Mouse (Mus musculus): Measurements from ENCODE around the gene Ccdc144b. TPM values are rescaled to one million over a fixed set of nuclear protein-coding genes. Genes with fewer than 3 reads are reported as not detected.

The Ccdc144b gene
- not detected in 2 replicates for polyA plus RNA-seq (2015; fragmentation: Nextera tagmentation; extraction: Ambion mirVana)

GRCm38 (mm10) chr3:36053447-36053846, at the start of gene Ccdc144b:
Ccdc144b (minus strand) TSS chr3:36053547.
- no peak for ATAC-seq
- Histone ChIP-seq H3K27me3 (ENCODE audit: control insufficient read depth, insufficient read depth, low read depth, low read length) (no peaks in the 10 kb centered on the region), H3K9me3 (replicated peaks; ENCODE audit: control insufficient read depth, low read length, poor library complexity, severe bottlenecking) (no peaks in the 10 kb centered on the region), H3K4me2 (ENCODE audit: low read length) (no peak within 1 kb of the TSS), H3K4me1 (ENCODE audit: control insufficient read depth, insufficient read depth, low read length) (no peaks in the 10 kb centered on the region), H3K36me3 (ENCODE audit: control insufficient read depth, insufficient read depth, low read length) (no peaks in the 10 kb centered on the region), H3K27ac (ENCODE audit: low read length) (no peak within 1 kb of the TSS), H3K9ac (ENCODE audit: low read depth, low read length) (no peak within 1 kb of the TSS), H3K4me3 (ENCODE audit: low read depth, low read length) (no peak within 1 kb of the TSS)
- 92% methylated on average over 6 of the region's 6 CpGs for WGBS

DNA sequence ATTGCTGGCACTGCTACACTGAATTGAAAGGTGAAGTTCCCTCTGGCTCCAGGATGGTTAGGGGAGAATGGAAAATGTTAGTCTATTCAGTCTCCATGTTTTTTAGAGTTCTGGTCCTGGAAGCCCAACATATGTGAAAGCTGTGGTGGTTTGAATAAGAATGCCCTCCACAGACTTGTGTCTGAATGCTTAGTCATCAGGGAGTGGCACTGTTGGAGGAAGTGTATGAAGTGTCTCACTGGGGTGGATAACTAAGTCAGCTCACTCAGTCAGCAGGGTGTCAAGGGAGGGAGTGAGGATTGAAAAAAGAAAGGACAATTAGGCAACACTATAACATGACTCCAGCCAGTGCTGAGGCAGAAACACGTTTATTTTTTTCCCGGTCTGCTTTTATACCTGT, 42.0 kb upstream of the Ccdc144b start:
- ATAC-seq: no peak
- no peak overlapping the region for H3K4me2 ChIP-seq (ENCODE audit: low read length)
- no peak overlapping the region for H3K9ac ChIP-seq (ENCODE audit: low read depth, low read length)
- no peak overlapping the region for H3K4me3 ChIP-seq (ENCODE audit: low read depth, low read length)
- H3K36me3 ChIP-seq (ENCODE audit: control insufficient read depth, insufficient read depth, low read length): peaks cover 14% of the 10 kb centered on the region
- no peaks in the 10 kb centered on the region for H3K4me1 ChIP-seq (ENCODE audit: control insufficient read depth, insufficient read depth, low read length)
- no peaks in the 10 kb centered on the region for H3K27me3 ChIP-seq (ENCODE audit: control insufficient read depth, insufficient read depth, low read depth, low read length)
- WGBS: 89% methylated on average over 2 of the region's 2 CpGs
- H3K9me3 ChIP-seq (replicated peaks; ENCODE audit: control insufficient read depth, low read length, poor library complexity, severe bottlenecking): no peaks in the 10 kb centered on the region
- no peak overlapping the region for H3K27ac ChIP-seq (ENCODE audit: low read length)

- H3K36me3 ChIP-seq (ENCODE audit: control insufficient read depth, insufficient read depth, low read length): peaks cover 53% of the 10 kb centered on the region
- no peak overlapping the region for H3K4me2 ChIP-seq (ENCODE audit: low read length)
- H3K4me3 ChIP-seq (ENCODE audit: low read depth, low read length): no peak overlapping the region
- H3K4me1 ChIP-seq (ENCODE audit: control insufficient read depth, insufficient read depth, low read length): no peaks in the 10 kb centered on the region
- H3K9ac ChIP-seq (ENCODE audit: low read depth, low read length): no peak overlapping the region
- 93% methylated on average over 9 of the region's 9 CpGs for WGBS
- no peaks in the 10 kb centered on the region for H3K27me3 ChIP-seq (ENCODE audit: control insufficient read depth, insufficient read depth, low read depth, low read length)
- H3K9me3 ChIP-seq (replicated peaks; ENCODE audit: control insufficient read depth, low read length, poor library complexity, severe bottlenecking): no peaks in the 10 kb centered on the region
- no peak for ATAC-seq
- no peak overlapping the region for H3K27ac ChIP-seq (ENCODE audit: low read length)
Measured at GRCm38 (mm10) chr3:36087591-36087990, 34.2 kb upstream of the Ccdc144b start.

DNA sequence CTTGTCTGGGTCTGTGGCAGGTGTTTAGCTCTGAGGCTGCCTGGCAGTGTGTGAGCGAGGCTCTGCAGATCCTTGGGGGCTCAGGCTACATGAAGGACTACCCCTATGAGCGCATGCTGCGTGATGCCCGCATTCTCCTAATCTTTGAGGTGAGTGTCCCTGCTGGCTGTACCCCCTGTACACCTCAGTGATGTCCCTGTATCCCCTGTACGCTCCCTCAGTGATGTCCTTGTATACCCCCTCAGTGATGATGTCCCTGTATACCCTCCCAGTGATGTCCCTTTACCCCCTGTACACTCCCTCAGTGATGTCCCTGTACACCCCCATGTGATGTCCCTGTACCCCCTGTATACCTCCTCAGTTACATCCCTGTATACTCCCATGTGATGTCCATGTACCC, 32.0 kb upstream of the Ccdc144b start:
- no peak overlapping the region for H3K9ac ChIP-seq (ENCODE audit: low read depth, low read length)
- no peaks in the 10 kb centered on the region for H3K27me3 ChIP-seq (ENCODE audit: control insufficient read depth, insufficient read depth, low read depth, low read length)
- no peak overlapping the region for H3K4me2 ChIP-seq (ENCODE audit: low read length)
- WGBS: 98% methylated on average over 5 of the region's 5 CpGs
- H3K9me3 ChIP-seq (replicated peaks; ENCODE audit: control insufficient read depth, low read length, poor library complexity, severe bottlenecking): no peaks in the 10 kb centered on the region
- no peak overlapping the region for H3K4me3 ChIP-seq (ENCODE audit: low read depth, low read length)
- peak; percentile 54; the same call in 1 of the 2 replicates for ATAC-seq
- H3K36me3 ChIP-seq (ENCODE audit: control insufficient read depth, insufficient read depth, low read length): peaks cover 52% of the 10 kb centered on the region
- no peak overlapping the region for H3K27ac ChIP-seq (ENCODE audit: low read length)
- H3K4me1 ChIP-seq (ENCODE audit: control insufficient read depth, insufficient read depth, low read length): no peaks in the 10 kb centered on the region

- ATAC-seq: no peak
Measured at GRCm38 (mm10) chr3:36083381-36083780, 30.0 kb upstream of the Ccdc144b start.

DNA sequence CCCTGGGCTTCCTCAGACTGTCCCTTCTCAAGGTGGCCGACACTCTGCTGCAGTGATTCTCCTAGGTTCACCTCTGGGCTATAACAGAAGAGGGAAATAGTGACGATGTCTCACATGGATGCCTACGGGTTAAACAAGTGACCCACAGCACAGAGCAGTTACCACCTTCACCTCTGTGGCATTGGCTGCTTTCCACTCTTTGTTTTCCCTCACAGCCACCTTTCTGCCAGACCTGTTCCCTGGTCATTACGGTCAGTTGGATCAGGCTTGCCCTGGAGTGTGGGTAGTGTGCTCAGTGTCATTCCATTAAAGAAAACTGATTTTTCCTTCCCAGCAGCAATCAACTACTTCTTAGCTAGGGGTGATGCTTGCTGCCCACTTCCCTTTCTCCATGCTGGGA, 29.5 kb upstream of the Ccdc144b start:
- Histone ChIP-seq H3K9ac (ENCODE audit: low read depth, low read length) (no peak overlapping the region), H3K4me1 (ENCODE audit: control insufficient read depth, insufficient read depth, low read length) (no peaks in the 10 kb centered on the region), H3K9me3 (replicated peaks; ENCODE audit: control insufficient read depth, low read length, poor library complexity, severe bottlenecking) (no peaks in the 10 kb centered on the region), H3K4me2 (ENCODE audit: low read length) (no peak overlapping the region), H3K27ac (ENCODE audit: low read length) (no peak overlapping the region), H3K4me3 (ENCODE audit: low read depth, low read length) (no peak overlapping the region), H3K36me3 (ENCODE audit: control insufficient read depth, insufficient read depth, low read length) (peaks cover 45% of the 10 kb centered on the region), H3K27me3 (ENCODE audit: control insufficient read depth, insufficient read depth, low read depth, low read length) (no peaks in the 10 kb centered on the region)
- WGBS: 94% methylated on average over 4 of the region's 4 CpGs
- no peak for ATAC-seq

More at GRCm38 (mm10) chr3:36083381-36083780, 30.0 kb upstream of the Ccdc144b start:
- H3K4me3 ChIP-seq (ENCODE audit: low read depth, low read length): no peak overlapping the region
- no peaks in the 10 kb centered on the region for H3K9me3 ChIP-seq (replicated peaks; ENCODE audit: control insufficient read depth, low read length, poor library complexity, severe bottlenecking)
- WGBS: 94% methylated on average over 7 of the region's 7 CpGs
- H3K27ac ChIP-seq (ENCODE audit: low read length): no peak overlapping the region
- peaks cover 49% of the 10 kb centered on the region for H3K36me3 ChIP-seq (ENCODE audit: control insufficient read depth, insufficient read depth, low read length)
- no peaks in the 10 kb centered on the region for H3K4me1 ChIP-seq (ENCODE audit: control insufficient read depth, insufficient read depth, low read length)
- H3K4me2 ChIP-seq (ENCODE audit: low read length): no peak overlapping the region
- H3K27me3 ChIP-seq (ENCODE audit: control insufficient read depth, insufficient read depth, low read depth, low read length): no peaks in the 10 kb centered on the region
- H3K9ac ChIP-seq (ENCODE audit: low read depth, low read length): no peak overlapping the region

GRCm38 (mm10) chr3:36080741-36081140, 27.4 kb upstream of the Ccdc144b start:
- no peak overlapping the region for H3K27ac ChIP-seq (ENCODE audit: low read length)
- H3K4me3 ChIP-seq (ENCODE audit: low read depth, low read length): no peak overlapping the region
- peaks cover 53% of the 10 kb centered on the region for H3K36me3 ChIP-seq (ENCODE audit: control insufficient read depth, insufficient read depth, low read length)
- 95% methylated on average over 5 of the region's 5 CpGs for WGBS
- H3K27me3 ChIP-seq (ENCODE audit: control insufficient read depth, insufficient read depth, low read depth, low read length): no peaks in the 10 kb centered on the region
- H3K9me3 ChIP-seq (replicated peaks; ENCODE audit: control insufficient read depth, low read length, poor library complexity, severe bottlenecking): no peaks in the 10 kb centered on the region
- ATAC-seq: no peak
- H3K4me1 ChIP-seq (ENCODE audit: control insufficient read depth, insufficient read depth, low read length): no peaks in the 10 kb centered on the region
- H3K9ac ChIP-seq (ENCODE audit: low read depth, low read length): no peak overlapping the region
- H3K4me2 ChIP-seq (ENCODE audit: low read length): no peak overlapping the region

GRCm38 (mm10) chr3:36079886-36080285, 26.5 kb upstream of the Ccdc144b start:
- H3K9ac ChIP-seq (ENCODE audit: low read depth, low read length): no peak overlapping the region
- no peak overlapping the region for H3K27ac ChIP-seq (ENCODE audit: low read length)
- H3K27me3 ChIP-seq (ENCODE audit: control insufficient read depth, insufficient read depth, low read depth, low read length): no peaks in the 10 kb centered on the region
- H3K9me3 ChIP-seq (replicated peaks; ENCODE audit: control insufficient read depth, low read length, poor library complexity, severe bottlenecking): no peaks in the 10 kb centered on the region
- H3K4me1 ChIP-seq (ENCODE audit: control insufficient read depth, insufficient read depth, low read length): no peaks in the 10 kb centered on the region
- no peak for ATAC-seq
- H3K36me3 ChIP-seq (ENCODE audit: control insufficient read depth, insufficient read depth, low read length): peaks cover 50% of the 10 kb centered on the region
- WGBS: 89% methylated on average over 5 of the region's 5 CpGs
- no peak overlapping the region for H3K4me3 ChIP-seq (ENCODE audit: low read depth, low read length)
- H3K4me2 ChIP-seq (ENCODE audit: low read length): no peak overlapping the region

GRCm38 (mm10) chr3:36077386-36077785, 24.0 kb upstream of the Ccdc144b start:
- WGBS: 93% methylated on average over 3 of the region's 3 CpGs
- peaks cover 41% of the 10 kb centered on the region for H3K36me3 ChIP-seq (ENCODE audit: control insufficient read depth, insufficient read depth, low read length)

More at GRCm38 (mm10) chr3:36077386-36077785, 24.0 kb upstream of the Ccdc144b start:
- Histone ChIP-seq H3K4me3 (ENCODE audit: low read depth, low read length) (no peak overlapping the region), H3K4me1 (ENCODE audit: control insufficient read depth, insufficient read depth, low read length) (no peaks in the 10 kb centered on the region), H3K27ac (ENCODE audit: low read length) (no peak overlapping the region), H3K9me3 (replicated peaks; ENCODE audit: control insufficient read depth, low read length, poor library complexity, severe bottlenecking) (no peaks in the 10 kb centered on the region), H3K4me2 (ENCODE audit: low read length) (no peak overlapping the region), H3K9ac (ENCODE audit: low read depth, low read length) (no peak overlapping the region), H3K27me3 (ENCODE audit: control insufficient read depth, insufficient read depth, low read depth, low read length) (no peaks in the 10 kb centered on the region)
- no peak for ATAC-seq
